Mouse (Mus musculus) urinary bladder, postnatal 14 days (tissue): ENCODE results near the gene Gnb1l.

Experiments used
- DNase-seq: peaks from one replicate; pipeline ENCODE4 v3.0.0; 2021; ENCODE audit warnings: low spot score

The Gnb1l gene

DNA sequence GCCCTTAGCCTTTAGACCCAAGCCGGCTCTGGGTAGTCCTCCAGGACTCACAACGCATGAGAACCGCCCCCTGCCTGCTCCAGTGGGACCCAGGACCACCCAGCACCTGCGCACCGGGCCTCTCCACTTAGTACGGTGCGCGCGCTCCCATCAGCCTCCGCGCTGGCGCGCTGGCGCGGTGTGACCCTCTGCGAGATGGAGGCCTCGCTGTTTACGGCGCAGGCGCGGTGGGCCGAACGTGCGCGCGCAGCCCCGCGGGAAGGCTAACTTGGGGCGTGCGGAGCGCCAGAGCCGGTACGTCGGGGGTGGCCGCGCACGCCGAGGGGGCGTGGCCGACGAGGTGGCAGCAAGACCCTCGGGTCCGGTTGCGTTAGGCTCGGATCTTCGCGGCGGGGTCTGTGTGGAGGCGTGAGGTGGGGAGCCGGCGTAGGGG is at the start of gene Gnb1l, which contains the start of gene Rtl10:
Gene Gnb1l (plus strand): TSS at position 156 of the 433 bp plus-strand sequence.
Gene Rtl10 (plus strand): TSS at position 344 of the 433 bp plus-strand sequence.
- DNase-seq: peak; percentile 96

DNA sequence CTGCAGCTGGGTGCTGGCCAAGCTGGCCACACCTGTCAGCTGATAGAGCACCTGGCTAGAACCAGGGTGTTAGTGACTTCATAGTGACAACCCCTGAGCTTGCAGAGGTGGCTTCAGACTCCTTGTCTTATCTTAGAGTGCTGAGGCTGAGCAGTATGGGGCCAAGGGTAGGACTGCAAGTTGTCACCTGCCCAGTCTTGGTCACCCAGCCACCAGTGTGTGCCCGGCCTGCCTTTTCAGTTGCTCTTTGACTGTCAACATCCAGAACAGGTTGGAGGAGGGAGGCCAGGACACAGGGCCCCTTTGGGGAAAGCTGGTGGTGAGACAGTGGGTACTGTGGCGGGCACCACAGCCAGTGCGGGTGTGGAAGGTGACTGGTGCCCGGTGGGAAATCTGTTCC is 49.5 kb upstream of the Gnb1l start:
- DNase-seq: peak; percentile 62

DNA sequence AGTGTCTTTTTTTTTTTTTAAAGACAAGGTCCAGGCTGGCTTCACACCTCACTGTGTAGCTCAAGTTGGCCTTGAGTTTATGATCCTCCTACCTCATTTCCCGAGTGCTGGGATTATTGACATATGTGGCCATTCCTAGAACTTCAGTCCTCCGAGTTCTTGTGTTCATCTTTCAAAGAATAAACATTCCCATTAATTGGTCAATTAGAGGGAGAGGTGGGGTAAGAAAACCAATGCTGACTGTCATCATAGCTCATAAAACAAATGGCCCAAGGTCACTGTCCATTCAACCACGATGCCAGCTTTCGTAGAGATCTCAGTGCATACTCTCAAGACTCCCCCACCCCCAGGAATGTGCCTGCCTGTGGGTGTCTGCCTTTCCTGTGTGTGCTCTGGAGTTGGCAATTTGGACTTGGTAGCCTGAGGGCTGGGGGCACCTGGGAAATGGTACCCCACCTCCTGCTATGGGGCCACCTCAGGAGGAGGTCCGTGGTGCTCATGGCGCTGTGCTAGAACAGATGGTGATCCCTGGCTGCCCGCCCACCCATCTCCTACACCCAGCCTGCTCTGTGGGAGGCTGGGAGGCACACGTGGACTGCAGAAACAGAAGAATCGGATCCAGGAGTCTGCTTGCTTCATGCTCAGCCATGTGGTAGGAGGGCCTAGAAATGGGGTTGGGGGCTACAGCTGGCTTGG is 46.9 kb upstream of the Gnb1l start:
- no peak for DNase-seq

DNA sequence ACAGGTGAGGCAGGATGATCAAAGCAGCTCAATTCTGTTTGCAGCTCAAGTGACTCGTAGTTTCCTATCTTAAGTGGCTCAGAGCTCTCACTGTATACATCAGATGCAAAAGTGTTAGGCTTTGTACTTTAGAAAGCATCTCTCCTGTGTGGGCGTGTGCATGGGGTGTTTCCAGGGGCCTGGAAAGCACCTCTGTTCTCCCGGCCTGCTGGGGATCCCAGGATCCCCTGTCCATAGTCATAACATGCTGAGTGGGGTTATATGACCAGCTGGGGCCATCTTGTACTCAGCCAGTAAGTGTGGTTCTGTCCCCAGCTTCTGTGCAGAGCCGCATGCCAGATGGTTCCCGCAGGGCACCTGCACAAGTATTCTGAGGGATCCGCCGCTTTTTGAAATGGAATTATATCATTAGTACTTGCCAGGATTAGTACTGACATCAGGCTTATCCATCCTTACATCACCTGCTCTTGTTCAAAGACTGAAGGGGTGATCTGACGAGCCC is 46.1 kb upstream of the Gnb1l start:
- DNase-seq: no peak

DNA sequence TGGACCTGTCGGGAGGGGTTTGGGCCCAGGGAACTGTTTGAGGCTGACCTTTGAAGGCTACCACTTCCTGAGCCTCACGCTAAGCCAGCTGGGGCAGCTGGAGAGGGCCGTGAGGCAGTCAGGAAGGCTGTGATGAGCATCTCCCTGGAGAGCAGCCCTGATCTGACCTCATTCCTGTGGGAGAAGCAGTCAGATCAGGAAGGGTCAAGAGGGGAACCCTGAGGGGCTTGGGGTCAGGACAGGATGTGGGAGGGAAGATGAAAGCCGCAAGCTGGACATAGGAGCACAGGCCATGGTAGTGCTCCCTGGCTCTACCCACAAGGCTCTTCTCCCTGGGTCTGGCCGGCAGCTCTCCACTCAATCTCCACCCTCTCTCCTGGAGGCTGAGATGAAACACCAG is 44.7 kb upstream of the Gnb1l start:
- no peak for DNase-seq

DNA sequence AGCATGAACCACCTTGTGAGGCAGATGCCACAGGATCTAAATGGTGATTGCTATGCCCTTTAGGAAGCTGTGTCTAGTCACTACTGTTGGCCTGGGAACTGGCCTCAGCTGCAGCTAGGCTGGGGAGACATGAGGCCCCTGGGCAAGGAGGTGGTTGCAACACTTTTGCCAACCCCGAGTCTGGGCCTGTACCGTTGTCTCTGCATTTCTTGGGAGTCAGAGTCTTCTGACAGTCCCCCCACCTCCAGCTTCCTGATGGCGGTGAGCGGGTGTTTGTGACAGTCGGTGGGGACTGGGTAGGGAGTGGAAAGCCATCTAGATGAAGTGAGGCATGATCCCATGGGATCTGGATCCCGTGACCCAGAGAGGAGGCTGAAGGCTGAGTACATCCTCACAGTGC is 43.1 kb upstream of the Gnb1l start:
- no peak for DNase-seq

DNA sequence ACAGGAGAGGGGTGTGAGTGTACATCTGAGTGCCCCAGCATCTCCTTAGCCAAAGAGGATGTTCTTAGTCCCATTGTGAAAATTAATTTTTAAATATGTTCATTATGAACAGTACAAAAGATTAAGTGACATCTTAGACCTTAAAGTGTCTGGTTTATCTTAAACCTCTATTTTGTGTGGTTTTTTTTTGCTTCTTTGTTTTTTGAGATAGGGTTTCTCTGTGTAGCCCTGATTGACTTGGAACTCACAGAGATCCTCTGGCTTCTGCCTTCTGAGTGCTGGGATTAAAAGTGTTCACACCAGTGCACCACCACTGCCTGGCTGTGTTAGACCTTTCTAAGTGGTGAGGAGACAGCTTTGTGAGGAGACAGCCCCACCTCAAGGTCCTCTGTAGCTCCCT is 39.9 kb upstream of the Gnb1l start:
- no peak for DNase-seq

DNA sequence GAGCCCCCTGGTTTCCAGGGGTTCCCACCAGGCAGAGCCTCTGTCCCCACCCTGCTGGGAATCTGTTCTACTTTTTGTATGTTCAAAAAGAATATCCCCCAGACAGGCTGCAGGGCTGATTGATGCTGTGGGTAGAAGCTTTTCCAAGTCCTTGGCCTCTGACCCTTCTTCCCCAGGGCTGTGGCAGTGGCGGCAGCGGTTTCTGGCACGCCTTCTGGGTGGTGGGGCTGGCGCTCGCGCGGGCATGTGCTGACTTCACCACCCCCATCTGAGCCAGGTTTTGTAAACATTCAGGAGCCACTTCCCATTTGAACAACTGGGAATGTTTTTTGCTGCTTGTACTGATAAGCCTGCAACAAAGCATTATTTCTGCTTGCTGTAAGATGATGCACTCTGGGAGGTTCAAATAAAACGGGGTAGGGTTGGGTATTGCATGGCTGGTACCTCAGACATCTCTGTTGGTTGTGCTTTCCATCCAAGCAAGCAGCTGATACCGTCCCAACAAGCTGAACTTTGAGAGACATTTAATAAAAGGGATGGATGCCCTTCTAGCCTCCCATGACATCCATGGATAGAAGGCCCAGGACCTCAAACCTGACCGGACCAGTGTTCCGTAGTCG is 39.1 kb upstream of the Gnb1l start:
- peak; percentile 34 for DNase-seq

DNA sequence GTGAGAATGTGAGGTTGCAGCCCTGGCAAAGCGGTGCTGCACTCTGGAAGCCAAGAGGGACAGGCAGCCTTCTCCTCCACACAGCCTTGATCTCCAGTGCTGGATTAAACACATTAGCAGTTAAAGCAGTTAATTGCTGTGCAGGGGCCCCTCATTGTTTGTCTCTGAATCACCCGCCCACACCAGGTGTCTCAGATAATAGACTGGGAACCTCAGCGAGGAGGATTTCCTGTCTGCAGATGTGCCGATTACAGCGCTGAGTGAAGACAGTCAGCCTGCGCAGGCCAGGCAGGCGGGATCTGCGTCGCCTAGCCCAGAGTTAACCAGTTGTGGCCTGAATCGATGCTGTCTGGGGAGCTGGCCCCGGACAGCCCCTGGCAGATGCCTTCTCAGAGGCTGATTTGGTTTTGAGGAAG is 38.5 kb upstream of the Gnb1l start:
- DNase-seq: peak; percentile 22

DNA sequence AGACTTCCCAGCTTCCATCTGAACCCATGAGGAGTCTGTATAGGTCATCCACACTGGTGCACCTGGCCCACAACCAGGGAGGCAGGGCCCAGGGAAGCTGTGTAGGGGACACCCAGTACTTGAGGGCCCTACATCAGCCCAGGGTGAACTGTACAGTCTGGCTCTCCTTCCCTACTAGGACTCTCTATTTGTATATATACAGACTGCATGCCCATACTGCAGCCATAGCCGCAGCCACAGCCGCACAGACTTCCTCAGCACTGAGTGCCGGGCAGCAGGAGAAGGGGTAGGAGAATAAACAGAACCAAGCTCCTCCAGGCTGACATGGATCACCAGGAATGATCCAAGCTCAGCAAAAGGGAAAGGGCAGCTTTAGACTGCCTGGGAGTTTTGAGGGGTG is 37.7 kb upstream of the Gnb1l start:
- no peak for DNase-seq

DNA sequence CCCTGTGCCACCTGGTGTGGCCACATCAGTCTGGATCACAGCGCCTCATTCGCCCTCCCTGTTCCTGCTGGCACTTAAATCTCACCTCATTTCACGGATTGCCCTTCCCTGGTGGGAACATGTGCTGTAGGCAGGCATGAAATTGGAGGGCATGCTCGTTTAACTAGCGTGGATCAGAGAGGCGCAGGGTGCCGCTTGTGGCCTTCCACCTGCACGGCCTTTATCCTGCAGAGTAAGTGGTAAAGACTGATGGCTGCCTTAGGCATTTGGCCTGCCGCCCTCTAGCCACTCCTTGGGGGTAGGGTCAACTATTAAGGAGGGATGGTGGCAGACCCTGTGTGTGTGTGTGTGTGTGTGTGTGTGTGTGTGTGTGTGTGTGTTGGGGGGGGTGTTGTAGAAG is 36.5 kb upstream of the Gnb1l start:
- DNase-seq: no peak

DNA sequence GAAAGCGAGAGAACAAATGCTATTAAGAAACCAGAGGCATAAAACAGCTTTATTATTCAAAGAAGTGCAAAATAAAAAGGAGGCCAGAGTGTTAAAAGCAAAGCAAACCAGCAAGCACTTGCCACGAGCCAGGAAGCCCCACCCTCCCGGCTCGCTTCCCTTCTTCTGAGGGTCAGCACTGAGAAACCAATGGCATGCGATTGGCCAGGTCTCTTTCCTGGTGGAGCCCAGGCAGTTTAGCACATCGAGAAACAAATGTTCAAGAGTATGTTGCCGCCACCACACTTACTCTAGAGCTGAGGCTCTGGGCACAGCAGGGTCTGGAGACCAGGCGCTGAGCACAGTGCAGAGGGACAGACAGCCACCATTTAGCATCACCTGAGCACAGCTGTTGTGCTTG is 35.9 kb upstream of the Gnb1l start:
- DNase-seq: no peak

DNA sequence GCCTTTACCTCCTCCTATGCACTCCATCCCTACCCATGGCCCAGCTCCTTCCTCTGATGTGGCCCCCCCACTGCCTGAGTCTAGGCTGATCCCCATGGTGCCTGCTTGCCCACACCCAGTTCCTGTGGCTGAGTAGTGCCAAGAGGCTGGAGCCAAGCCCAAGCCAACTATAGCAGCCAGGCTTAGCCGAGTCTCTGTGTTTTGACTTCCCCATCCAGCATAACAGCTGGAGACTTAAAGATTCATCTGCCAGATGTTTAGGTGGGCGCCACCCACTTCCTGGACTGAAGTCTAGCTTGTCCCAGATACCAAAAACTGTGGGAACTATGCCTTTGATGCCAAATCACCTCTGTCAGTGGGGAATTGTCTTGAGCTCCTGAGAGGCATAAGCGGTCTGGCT is 34.2 kb upstream of the Gnb1l start:
- DNase-seq: no peak

DNA sequence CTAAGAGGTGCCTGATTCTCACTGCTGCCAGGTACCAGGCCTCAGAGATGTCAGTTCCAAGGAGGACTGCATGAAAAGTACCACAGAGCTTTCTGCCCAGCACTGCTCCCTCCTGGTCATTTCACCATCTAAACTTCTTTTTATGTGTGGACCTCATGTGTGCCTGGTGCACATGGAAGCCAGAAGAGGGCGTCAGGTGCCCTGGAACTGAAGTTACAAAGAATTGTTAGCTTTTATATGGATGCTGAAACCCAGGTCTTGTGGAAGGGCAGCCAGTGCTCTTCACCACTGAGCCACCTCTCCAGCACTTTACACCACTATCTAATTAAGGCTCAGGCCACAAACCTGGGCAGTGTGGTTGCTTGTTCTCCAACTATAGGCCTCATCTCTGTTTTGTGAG is 27.7 kb upstream of the Gnb1l start:
- DNase-seq: no peak

DNA sequence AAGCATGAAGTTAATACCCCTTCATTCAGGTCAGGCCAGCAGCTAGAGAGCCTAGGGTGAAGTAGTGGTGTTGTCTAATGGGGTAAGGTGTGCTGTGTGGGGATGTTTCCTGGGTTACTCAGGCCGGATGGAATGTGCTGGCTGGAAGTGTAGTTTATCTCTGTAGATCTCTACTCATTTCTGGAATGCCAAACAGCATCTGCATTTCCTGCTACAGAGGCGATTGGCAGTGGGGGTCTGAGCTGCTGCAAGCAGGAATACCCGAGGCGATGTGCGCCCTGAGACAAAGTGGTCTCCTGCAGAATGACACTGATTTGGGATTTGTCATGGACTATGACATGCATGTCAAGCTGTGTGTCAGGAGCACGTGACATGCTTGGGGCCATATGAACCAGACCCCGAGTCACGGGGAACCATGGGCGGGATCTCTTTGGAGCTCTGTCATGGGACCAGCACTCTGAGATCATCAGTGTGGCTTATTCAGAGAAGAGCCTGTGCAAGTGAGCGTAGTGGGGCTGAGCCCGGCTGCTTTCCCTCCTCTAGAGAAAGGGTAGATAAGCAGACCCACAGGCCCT is 27.0 kb upstream of the Gnb1l start:
- DNase-seq: no peak

DNA sequence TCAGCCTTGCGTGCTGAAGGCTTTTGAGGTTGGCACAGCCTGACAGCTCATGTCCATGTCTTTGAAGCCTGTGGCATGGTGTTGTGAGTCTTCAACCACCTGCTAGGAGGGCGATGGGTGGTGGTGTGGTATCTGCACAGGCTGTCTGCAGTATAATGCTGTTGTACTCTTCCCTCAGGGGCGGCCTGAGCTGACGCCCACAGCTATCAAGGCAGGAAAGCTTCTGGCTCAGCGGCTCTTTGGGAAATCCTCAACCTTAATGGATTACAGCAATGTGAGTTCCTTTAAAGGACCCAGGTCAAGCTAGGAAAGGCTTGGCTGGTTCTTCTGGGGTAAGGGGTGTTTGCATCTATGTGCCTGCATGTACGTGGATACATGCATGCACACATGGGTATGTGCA is 26.5 kb upstream of the Gnb1l start:
- DNase-seq: no peak

DNA sequence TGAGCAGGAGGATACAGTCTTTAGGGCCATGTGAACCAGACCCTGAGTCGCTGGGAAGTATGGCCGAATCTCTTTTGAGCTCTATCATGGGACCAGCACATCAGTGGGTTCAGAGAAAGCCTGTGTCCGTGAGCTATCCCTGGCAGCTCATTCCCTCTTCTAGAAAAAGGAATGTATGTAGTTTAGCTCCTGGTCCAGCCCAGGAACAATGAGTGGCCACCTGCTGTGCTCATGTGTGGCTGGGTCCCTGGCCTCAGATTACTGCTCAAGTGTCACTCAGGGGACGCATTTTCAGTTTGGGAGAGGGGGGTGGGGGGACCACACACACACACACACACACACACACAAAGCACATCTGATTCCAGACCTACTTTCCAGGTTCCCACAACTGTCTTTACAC is 26.1 kb upstream of the Gnb1l start:
- no peak for DNase-seq

DNA sequence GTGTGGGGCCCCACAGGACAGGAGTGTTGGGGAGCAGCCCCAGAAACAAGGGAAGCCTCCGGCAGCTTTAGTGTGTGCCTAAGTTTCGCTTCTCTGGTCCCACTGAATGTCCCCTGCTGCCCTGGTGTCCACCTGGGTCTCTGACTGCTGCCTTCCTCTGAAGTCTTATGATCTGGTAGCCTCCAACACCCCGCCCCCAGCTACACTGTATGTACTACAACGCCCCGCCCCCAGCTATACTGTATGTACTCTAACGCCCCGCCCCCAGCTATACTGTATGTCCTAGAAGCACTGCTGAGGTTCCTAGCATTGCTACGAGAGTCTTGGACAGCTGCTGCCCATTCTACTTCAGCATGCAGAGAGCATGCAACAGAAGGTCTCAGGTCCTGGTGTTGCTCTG is 25.5 kb upstream of the Gnb1l start:
- no peak for DNase-seq

DNA sequence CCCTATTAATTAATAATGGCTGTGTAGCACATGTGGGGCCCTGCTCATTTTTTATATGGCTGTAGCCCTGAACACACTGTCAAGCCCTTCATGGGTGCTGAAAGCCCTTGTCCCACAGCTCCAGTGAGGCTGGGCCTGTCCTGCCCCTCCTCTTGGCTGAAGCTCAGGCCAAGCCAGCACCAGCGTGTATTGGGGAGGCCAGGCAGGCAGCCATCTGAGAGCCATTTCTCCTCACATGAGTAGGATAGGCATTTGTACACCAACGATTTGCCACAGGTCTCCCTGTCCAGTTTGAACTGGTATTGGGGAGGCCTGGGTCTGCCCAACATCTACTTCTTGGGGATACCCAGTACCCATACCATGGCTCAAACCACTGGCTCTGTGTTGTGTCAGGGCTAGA is 24.5 kb upstream of the Gnb1l start:
- DNase-seq: no peak

DNA sequence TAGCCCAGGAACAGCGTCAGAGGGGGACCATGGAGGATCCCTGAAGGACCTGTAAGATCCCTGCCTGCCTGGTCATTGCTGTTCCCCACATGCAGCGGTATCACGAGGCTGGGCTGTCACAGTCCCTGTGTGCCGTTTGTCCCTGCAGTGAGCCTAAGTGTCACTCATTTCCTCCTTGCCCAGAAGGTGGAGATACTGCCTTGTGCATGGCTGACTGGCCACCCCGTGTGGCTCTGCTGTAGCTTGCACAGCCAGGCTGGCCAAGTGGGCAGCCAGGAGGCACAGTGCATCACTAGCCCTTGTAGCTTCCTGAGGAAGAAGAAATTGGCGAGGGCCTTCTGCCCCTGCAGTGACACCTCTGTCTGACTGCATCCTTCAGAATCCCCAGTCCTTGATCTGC is 20.5 kb upstream of the Gnb1l start:
- no peak for DNase-seq

DNA sequence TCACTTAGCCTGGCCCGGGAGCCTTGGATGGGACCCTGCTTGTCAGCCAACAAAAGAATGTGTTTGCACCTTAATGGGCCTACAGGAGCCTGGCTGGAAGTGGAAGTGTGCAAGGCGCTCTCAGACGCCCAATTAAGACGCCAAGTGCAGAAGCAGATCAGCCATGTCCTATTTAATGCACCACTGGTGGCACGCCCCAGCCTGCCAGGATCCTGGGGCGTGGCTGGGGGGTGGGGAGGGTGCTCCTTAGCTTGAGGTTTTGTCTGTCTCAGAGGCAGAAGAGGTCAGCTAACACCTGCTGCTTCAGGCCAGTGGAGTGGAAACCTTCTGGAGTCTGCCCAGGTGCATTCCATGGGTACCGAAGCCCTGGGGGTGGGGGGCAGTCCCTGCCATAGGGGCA is 18.8 kb upstream of the Gnb1l start:
- DNase-seq: no peak

DNA sequence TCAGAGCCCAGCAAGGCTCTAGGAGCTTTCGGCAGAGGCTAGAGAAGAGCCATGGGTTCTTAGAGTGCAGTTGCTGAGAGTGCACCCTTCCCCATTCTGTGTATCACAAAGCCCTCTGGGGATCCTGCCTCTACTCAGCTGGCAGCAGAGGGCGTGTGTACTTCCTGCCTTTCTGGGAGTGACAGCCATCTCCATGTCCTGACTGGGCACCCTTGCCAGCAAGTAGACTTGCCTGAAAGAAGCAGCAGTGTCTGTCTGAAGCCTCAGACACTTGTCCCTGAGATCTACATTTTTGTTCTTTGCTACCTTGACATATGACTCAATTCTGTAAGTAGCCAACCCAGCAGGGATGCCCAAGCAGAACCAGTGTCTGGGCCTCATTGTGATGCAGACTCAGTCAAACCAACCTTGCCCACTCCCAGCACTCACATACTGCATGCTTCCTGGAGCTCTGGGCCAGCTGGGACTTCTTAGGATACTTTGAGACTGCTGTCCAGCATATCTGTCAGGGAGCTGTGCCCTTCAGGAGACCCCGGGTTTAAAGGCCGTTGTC is 17.5 kb upstream of the Gnb1l start:
- DNase-seq: no peak

DNA sequence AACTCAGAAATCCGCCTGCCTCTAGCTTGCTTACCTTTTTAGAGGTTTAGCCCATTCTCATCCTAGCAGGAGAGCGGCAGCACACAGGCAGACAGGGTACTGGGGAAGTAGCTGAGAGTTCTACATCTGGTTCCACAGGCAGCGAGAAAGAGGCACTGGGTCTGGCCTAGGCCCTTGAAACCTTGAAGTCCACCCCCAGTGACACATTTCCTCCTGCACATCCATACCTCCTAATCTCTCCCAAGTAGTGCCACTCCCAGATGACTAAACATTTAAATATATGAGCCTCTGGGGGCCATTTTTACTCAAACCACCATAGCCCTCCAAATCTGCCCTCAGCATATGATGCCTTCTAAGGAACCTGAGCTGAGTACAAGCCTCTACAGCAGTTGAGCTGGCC is 16.1 kb upstream of the Gnb1l start:
- DNase-seq: no peak
